Mouse (Mus musculus): ENCODE results near the gene Ung.

DNA sequence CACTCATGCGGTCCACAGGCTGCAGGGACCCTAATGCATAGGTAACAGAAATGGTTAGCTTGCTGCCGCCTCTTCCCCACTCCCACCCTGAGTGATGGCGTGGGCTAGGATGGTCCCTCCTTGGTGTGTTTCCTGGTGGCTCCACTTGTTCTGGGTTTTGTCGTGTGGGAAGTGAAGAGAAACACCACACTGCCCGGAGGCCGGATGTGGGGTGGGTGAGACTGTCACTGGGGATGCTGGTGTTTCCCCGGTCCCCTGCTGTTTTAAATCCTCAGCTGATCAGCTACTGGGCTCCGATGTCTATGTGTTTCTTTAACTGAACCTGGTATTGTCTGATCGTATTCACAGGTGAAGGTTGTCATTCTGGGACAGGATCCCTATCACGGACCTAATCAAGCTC is 5.3 kb downstream of the Ung start:
- TF ChIP-seq CTCF (IDR thresholded peaks at IDR 0.05; ENCODE audit: low read depth) (no peak), EP300 (IDR thresholded peaks at IDR 0.05; ENCODE audit: low read depth) (no peak)
